Mouse (Mus musculus) C3H10T1/2 (cell line): ENCODE data around the gene Gm3376. TPM values are rescaled to one million over a fixed set of nuclear protein-coding genes. Genes with fewer than 3 reads are reported as not detected.

Experiments
- polyA plus RNA-seq, 2 experiments: library from polyadenylated mRNA; unstranded; fragments of >200 nt; fragmentation: generic; extraction: Trizol; gene quantifications; one replicate each; pipeline ENCODE4 v1.2.1; 2012; ENCODE audit warnings: missing spikeins in 2 of 2

The Gm3376 gene
- not detected for polyA plus RNA-seq

DNA sequence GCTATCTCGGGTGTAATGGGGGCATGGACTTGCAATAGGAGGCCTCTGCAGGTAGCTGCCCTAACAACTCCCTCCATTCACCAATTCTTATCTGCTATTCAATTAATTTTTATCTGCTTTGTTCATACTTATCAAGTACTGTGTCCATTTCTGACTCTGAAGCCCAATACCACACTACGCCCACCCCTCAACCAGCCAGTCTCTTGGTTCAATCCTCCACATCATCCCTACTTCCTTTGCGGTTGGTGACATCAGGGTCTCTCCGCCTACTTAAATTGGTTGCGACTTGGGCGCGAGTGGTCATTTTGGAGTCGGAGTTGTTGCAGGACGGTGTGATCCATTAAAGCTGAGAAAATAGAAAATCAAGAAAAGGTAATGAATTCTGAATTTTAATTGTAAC is at the start of gene Gm3376:
Gene Gm3376 (plus strand): TSS at position 301 of the 400 bp plus-strand sequence.

